ENCODE assay signal across 8 mouse cellular contexts in the genomic region with DNA sequence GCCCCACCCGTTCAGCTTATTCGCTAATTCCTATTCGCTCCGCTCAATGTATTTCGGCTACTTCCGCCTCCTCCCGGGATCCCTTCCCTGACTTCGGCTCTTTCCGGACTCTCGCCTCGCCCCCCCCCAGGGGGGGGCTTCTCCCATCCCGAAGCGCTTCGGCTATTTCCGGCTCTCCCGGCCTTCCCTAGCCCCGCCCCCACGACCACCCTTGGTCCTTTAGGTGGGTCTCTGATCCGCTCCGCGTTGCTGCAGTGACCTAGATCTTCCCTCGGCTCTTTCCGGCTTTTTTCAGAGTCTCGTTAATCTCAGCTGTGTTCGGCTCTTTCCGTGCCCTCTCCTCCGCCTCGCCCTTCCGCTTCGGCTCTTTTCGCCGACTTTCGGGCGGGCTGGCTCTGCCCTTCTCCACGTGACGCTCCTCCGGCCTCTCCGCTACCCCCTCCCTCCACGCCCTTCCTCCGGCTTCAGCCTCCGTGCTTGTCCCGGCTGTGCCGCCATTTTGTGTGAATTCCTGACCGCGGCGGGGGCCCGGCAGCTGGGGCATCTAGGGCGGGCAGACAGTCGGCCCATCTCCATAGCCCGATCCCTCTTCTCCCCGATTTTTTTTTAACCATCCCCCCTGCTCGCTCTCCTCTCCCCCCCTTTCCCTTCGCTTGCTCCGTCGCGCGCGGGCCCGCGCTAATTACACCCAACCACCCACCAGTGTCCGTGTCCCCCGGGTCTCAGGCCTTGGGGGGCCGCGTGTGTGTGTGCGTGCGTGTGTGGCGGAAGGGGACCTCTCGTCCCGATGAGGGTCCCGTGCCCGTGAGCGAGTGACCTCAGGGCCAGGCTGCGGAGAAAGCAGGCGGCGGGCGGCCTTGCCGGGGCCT. TPM values are rescaled to one million over a fixed set of nuclear protein-coding genes. Genes with fewer than 3 reads are reported as not detected.
DNase-seq lines count a peak whose midpoint lies in the region; ATAC-seq lines count a peak whose summit lies in the region.

No protein-coding gene starts in this region.

- peak overlapping the region; percentile 92 for H3K4me3 ChIP-seq in forebrain, embryonic 10.5 days
- H3K4me3 ChIP-seq in heart, embryonic 15.5 days: peak overlapping the region; percentile 94
- peak overlapping the region; percentile 83 for H3K4me3 ChIP-seq in liver, embryonic 15.5 days (replicated peaks)
- H3K4me3 ChIP-seq in neural tube, embryonic 12.5 days: peak overlapping the region; percentile 92

- peak overlapping the region; percentile 74 for H3K4me2 ChIP-seq in heart, embryonic 15.5 days
- peak overlapping the region; percentile 86 for H3K4me2 ChIP-seq in liver, embryonic 15.5 days
- H3K4me2 ChIP-seq in neural tube, embryonic 12.5 days (replicated peaks): peak overlapping the region; percentile 67

- under 1% methylated on average over 76 of the region's 77 CpGs for WGBS in forebrain, embryonic 10.5 days
- WGBS in heart, embryonic 15.5 days: under 1% methylated on average over 77 of the region's 77 CpGs
- WGBS in liver, embryonic 15.5 days (ENCODE audit: insufficient replicate concordance): under 1% methylated on average over 77 of the region's 77 CpGs
- WGBS in neural tube, embryonic 12.5 days: under 1% methylated on average over 77 of the region's 77 CpGs

- H3K27me3 ChIP-seq in forebrain, embryonic 10.5 days (ENCODE audit: poor library complexity, severe bottlenecking): no peaks in the 10 kb centered on the region
- no peaks in the 10 kb centered on the region for H3K27me3 ChIP-seq in heart, embryonic 15.5 days
- no peaks in the 10 kb centered on the region for H3K27me3 ChIP-seq in liver, embryonic 15.5 days
- H3K27me3 ChIP-seq in neural tube, embryonic 12.5 days (replicated peaks): no peaks in the 10 kb centered on the region

- peaks cover 32% of the 10 kb centered on the region for H3K4me1 ChIP-seq in forebrain, embryonic 10.5 days
- peaks cover 25% of the 10 kb centered on the region for H3K4me1 ChIP-seq in heart, embryonic 15.5 days (replicated peaks)
- peaks cover 36% of the 10 kb centered on the region for H3K4me1 ChIP-seq in liver, embryonic 15.5 days (replicated peaks)
- H3K4me1 ChIP-seq in neural tube, embryonic 12.5 days: peaks cover 17% of the 10 kb centered on the region

- peaks cover 9% of the 10 kb centered on the region for H3K36me3 ChIP-seq in forebrain, embryonic 10.5 days (replicated peaks)
- no peaks in the 10 kb centered on the region for H3K36me3 ChIP-seq in heart, embryonic 15.5 days
- H3K36me3 ChIP-seq in liver, embryonic 15.5 days (replicated peaks): 0 out of 2 replicates have a peak, but pooled peaks cover 3% of the 10 kb centered on the region
- no peaks in the 10 kb centered on the region for H3K36me3 ChIP-seq in neural tube, embryonic 12.5 days

- H3K9ac ChIP-seq in heart, embryonic 15.5 days: peak overlapping the region; percentile 100
- peak overlapping the region; percentile 100 for H3K9ac ChIP-seq in liver, embryonic 15.5 days
- H3K9ac ChIP-seq in neural tube, embryonic 12.5 days: peak overlapping the region; percentile 100

- H3K9me3 ChIP-seq in forebrain, embryonic 10.5 days: no peaks in the 10 kb centered on the region
- no peaks in the 10 kb centered on the region for H3K9me3 ChIP-seq in heart, embryonic 15.5 days (replicated peaks)
- H3K9me3 ChIP-seq in liver, embryonic 15.5 days (replicated peaks): no peaks in the 10 kb centered on the region
- no peaks in the 10 kb centered on the region for H3K9me3 ChIP-seq in neural tube, embryonic 12.5 days

- H3K27ac ChIP-seq in forebrain, embryonic 10.5 days: peak overlapping the region; percentile 100
- peak overlapping the region; percentile 100 for H3K27ac ChIP-seq in heart, embryonic 15.5 days
- H3K27ac ChIP-seq in liver, embryonic 15.5 days (replicated peaks): peak overlapping the region; percentile 99
- peak overlapping the region; percentile 100 for H3K27ac ChIP-seq in neural tube, embryonic 12.5 days

- peak; percentile 89 for ATAC-seq in heart, embryonic 15.5 days (replicated peaks; ENCODE audit: insufficient number of reproducible peaks, insufficient read depth, low FRiP score, low read depth)
- ATAC-seq in liver, embryonic 15.5 days (ENCODE audit: insufficient read depth): peak; percentile 76
- ATAC-seq in neural tube, embryonic 12.5 days (ENCODE audit: low FRiP score, low read depth): peak; percentile 93

- peak; percentile 96 to 97 for DNase-seq in CD8-positive naive resting alpha-beta T cell, adult 2 months (ENCODE audit: low read depth in 2 of 2, low spot score in 2 of 2)
- peak; percentile 95 for DNase-seq in c-Kit-positive CD71-negative TER-119-negative erythroid progenitor cells, embryonic 14.5 days (ENCODE audit: low read depth)
- DNase-seq in forebrain, embryonic 10.5 days (ENCODE audit: extremely low spot score, low spot score): peak; percentile 99
- DNase-seq in kidney, postnatal 25 days: peak; percentile 99
- DNase-seq in telencephalon, adult 2 months (ENCODE audit: low read depth, low spot score): peak; percentile 98

RNA-seq across cellular contexts. Expression of gene Zc3h4, which starts 0.7 kb away (rescaled TPM):
- 18.8 and 19.2 TPM in 2 replicates for polyA plus RNA-seq in forebrain, embryonic 10.5 days (2016; fragmentation: Nextera tagmentation; extraction: Ambion mirVana)
- polyA plus RNA-seq in heart, embryonic 15.5 days (2015; fragmentation: Nextera tagmentation; extraction: Ambion mirVana): 7.9 and 13.2 TPM in 2 replicates
- polyA plus RNA-seq in liver, embryonic 15.5 days (2015; fragmentation: Nextera tagmentation; extraction: Ambion mirVana): 8.0 and 10.8 TPM in 2 replicates
- polyA plus RNA-seq in neural tube, embryonic 12.5 days (2016; fragmentation: Nextera tagmentation; extraction: Ambion mirVana): 26.6 and 27.8 TPM in 2 replicates

RNA-seq across cellular contexts. Expression of gene Sae1, which starts 12.4 kb away (rescaled TPM):
- 505 and 521 TPM in 2 replicates for polyA plus RNA-seq in forebrain, embryonic 10.5 days (2016; fragmentation: Nextera tagmentation; extraction: Ambion mirVana)
- 187 and 209 TPM in 2 replicates for polyA plus RNA-seq in heart, embryonic 15.5 days (2015; fragmentation: Nextera tagmentation; extraction: Ambion mirVana)
- 97.7 and 98.0 TPM in 2 replicates for polyA plus RNA-seq in liver, embryonic 15.5 days (2015; fragmentation: Nextera tagmentation; extraction: Ambion mirVana)
- 321 and 328 TPM in 2 replicates for polyA plus RNA-seq in neural tube, embryonic 12.5 days (2016; fragmentation: Nextera tagmentation; extraction: Ambion mirVana)

RNA-seq across cellular contexts. Expression of gene Tmem160, which starts 52.5 kb away (rescaled TPM):
- 64.4 and 68.5 TPM in 2 replicates for polyA plus RNA-seq in forebrain, embryonic 10.5 days (2016; fragmentation: Nextera tagmentation; extraction: Ambion mirVana)
- 76.1 and 76.3 TPM in 2 replicates for polyA plus RNA-seq in heart, embryonic 15.5 days (2015; fragmentation: Nextera tagmentation; extraction: Ambion mirVana)
- polyA plus RNA-seq in liver, embryonic 15.5 days (2015; fragmentation: Nextera tagmentation; extraction: Ambion mirVana): 28.8 and 30.4 TPM in 2 replicates
- 58.5 and 66.6 TPM in 2 replicates for polyA plus RNA-seq in neural tube, embryonic 12.5 days (2016; fragmentation: Nextera tagmentation; extraction: Ambion mirVana)

Comparison
In these comparisons a context has a peak if more than half of its experiments do, and no peak if none do; other contexts are left out.
1. Peak in every context shown above with its lines: DNase-seq, ATAC-seq, H3K4me3 ChIP-seq and H3K27ac ChIP-seq.